Mouse (Mus musculus): ENCODE data around the gene Sec14l3.

DNA sequence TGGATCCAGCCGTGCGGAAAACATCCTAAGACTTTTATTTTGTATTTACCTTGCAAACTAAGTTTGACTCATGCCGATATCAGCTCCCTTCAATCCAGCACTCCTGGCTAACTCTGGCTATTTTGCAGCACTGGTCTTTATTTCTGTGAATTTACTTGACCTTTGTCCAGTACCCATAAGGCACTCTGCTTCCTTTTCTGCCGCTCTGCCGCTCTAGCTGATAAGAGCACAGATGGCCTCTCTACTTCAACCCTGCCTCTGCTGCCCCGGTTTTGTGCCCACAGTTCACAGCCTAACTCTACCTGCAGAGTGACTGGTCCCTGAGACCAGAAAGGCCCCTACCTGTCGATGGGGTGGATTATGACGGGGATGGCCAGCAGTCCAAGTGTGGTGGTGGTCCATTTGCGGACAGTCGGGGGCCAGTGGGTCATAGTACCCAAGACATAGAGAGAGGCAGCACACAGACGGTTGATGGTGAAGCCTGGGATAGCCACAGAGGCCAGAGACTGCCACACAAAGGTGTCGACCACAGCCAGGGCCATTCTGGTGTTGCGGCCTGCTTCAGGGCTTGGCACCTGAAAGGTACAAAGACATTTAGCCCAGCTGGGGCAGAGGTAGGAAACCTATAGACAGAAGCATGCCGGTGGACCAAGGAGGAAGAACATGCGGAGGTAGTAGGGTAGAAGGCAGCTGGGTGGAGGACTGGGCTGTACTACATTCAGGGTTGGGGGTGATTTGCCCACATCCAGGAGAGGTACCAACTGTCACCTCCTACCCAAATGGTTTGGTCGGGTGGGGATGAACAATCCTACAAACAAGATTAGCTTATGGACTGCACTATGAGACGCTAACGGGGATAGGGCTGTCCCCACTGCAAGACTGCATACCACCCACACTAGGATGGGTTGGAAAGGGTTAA, 29.1 kb downstream of the Sec14l3 start:
- TF ChIP-seq MAX (IDR thresholded peaks at IDR 0.05) (no peak), CTCF (IDR thresholded peaks at IDR 0.05; ENCODE audit: control insufficient read depth, insufficient read depth, insufficient read length) (no peak), MYOG (IDR thresholded peaks at IDR 0.05; ENCODE audit: control insufficient read depth, extremely low read depth, insufficient read length) (no peak), USF1 (IDR thresholded peaks at IDR 0.05; ENCODE audit: low read depth) (no peak), MYOD1 (IDR thresholded peaks at IDR 0.05; ENCODE audit: control insufficient read depth, insufficient read length, low read depth) (no peak), FOSL1 (IDR thresholded peaks at IDR 0.05; ENCODE audit: insufficient read depth, low read length, poor library complexity, severe bottlenecking) (no peak)

All from C2C12 (cell line).